Mouse (Mus musculus): ENCODE results near the gene Lrrfip1. TPM values are rescaled to one million over a fixed set of nuclear protein-coding genes. Genes with fewer than 3 reads are reported as not detected.

The Lrrfip1 gene
- polyA plus RNA-seq, 1 experiment from 2014 or later = 50.8 TPM

DNA sequence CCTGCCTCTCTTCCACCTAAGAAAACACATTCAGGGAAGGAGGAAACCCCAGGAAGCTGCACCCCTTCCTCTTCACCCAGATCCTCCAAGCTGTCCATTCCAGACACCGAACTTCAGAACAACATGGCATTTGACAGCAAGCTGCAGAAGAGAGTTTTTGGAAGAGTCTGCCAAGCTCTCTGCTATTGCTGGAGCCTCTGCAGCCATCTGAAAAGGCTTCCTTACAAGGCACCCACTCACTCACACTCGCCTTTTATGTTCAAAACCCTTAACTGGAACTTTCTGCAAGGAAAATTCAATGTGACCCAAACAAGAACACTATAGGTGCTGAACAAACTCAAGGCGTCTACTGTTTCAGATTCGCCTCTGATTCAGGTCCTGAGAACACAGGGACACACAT lies 29.9 kb upstream of the Lrrfip1 start:
- H3K4me1 ChIP-seq (ENCODE audit: insufficient read depth, low read length) = peaks cover 20% of the 10 kb centered on the region
- H3K4me2 ChIP-seq (replicated peaks; ENCODE audit: low read depth, low read length) = peak overlapping the region; percentile 45
- no peaks in the 10 kb centered on the region for H3K9me3 ChIP-seq (ENCODE audit: low read length)
- peaks cover 4% of the 10 kb centered on the region for H3K27me3 ChIP-seq (ENCODE audit: insufficient read depth, low read length)
- 79% methylated on average over 4 of the region's 4 CpGs for WGBS
- H3K27ac ChIP-seq (ENCODE audit: low read length) = peak overlapping the region; percentile 79; the same call in 1 of the 2 replicates
- H3K4me3 ChIP-seq (ENCODE audit: low read length) = peak overlapping the region; percentile 30; the same call in 1 of the 2 replicates
- ATAC-seq (ENCODE audit: low FRiP score, low TSS enrichment) = no peak
- H3K9ac ChIP-seq (replicated peaks; ENCODE audit: low read length) = peak overlapping the region; percentile 41
- no peaks in the 10 kb centered on the region for H3K36me3 ChIP-seq (ENCODE audit: insufficient read depth, low read length)

DNA sequence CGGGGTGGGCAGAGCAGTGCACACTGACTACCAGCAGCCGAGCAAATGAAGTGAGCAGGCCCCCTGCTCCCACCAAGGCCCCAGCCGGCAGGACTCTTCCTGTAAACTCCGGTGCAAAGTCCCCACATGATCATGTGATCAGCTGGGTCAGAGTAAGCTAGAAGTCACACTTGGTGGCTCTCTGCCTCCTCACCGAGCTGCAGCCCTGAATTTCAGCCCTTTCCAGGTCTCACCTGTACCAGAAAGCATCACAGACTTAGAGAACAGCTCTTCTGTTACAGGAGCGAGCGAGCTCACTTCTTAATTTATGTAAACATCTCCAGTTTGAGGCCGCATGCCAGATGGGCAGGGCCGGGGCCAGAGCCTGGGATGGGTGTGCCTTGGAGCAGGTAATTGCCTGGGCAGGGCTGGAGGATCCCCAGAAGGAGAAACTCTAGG lies 29.2 kb upstream of the Lrrfip1 start, which contains the start of gene Rab17:
Gene Rab17, minus strand, starts transcription at position 315 of the 438 bp plus-strand sequence.
- Histone ChIP-seq H3K4me3 (ENCODE audit: low read length) (peak within 1 kb of the TSS; percentile 30; the same call in 1 of the 2 replicates), H3K9ac (replicated peaks; ENCODE audit: low read length) (peak within 1 kb of the TSS; percentile 56), H3K9me3 (ENCODE audit: low read length) (no peaks in the 10 kb centered on the region), H3K4me1 (ENCODE audit: insufficient read depth, low read length) (peaks cover 25% of the 10 kb centered on the region), H3K4me2 (replicated peaks; ENCODE audit: low read depth, low read length) (peak within 1 kb of the TSS; percentile 45), H3K36me3 (ENCODE audit: insufficient read depth, low read length) (no peaks in the 10 kb centered on the region), H3K27ac (ENCODE audit: low read length) (peak within 1 kb of the TSS; percentile 79), H3K27me3 (ENCODE audit: insufficient read depth, low read length) (peaks cover 4% of the 10 kb centered on the region)
- WGBS = 15% methylated on average over 9 of the region's 9 CpGs
- ATAC-seq (ENCODE audit: low FRiP score, low TSS enrichment) = peak; percentile 81

DNA sequence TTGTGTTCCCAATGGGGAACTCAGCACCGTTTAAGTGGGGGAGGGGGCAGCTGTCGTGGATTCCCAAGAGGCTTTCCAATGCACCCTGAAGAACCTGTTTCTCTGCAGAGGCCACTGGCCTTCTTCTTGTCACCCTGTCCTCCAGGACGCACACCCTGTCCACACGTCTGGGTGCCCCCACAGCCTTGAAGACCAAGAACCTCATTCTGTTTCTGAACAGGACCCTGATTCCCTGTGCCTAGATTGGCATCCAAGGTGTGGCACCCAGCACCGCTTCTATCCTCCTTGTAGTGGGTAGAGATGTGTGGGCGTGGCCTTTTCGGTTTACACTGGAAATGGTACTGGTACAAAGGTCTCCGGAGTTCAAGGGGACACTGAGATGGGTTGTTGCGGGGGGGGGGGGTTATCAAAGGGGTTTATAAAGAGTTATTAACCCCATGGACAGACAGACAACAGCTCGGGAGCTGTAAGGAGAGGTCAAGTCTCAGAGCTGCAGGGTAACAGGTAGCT lies 28.6 kb upstream of the Lrrfip1 start:
- Histone ChIP-seq H3K27ac (ENCODE audit: low read length) (peak overlapping the region; percentile 79; the same call in 1 of the 2 replicates), H3K4me1 (ENCODE audit: insufficient read depth, low read length) (peaks cover 29% of the 10 kb centered on the region), H3K9me3 (ENCODE audit: low read length) (no peaks in the 10 kb centered on the region), H3K4me2 (replicated peaks; ENCODE audit: low read depth, low read length) (no peak overlapping the region), H3K4me3 (ENCODE audit: low read length) (no peak overlapping the region), H3K27me3 (ENCODE audit: insufficient read depth, low read length) (peaks cover 4% of the 10 kb centered on the region), H3K9ac (replicated peaks; ENCODE audit: low read length) (0 out of 2 replicates have a peak overlapping the region, but pooled peaks have one; percentile 56), H3K36me3 (ENCODE audit: insufficient read depth, low read length) (no peaks in the 10 kb centered on the region)
- no peak for ATAC-seq (ENCODE audit: low FRiP score, low TSS enrichment)
- WGBS = 70% methylated on average over 10 of the region's 10 CpGs

- Histone ChIP-seq H3K4me2 (replicated peaks; ENCODE audit: low read depth, low read length) (no peak overlapping the region), H3K27me3 (ENCODE audit: insufficient read depth, low read length) (peaks cover 4% of the 10 kb centered on the region), H3K9ac (replicated peaks; ENCODE audit: low read length) (peak overlapping the region; percentile 22; the same call in 1 of the 2 replicates), H3K9me3 (ENCODE audit: low read length) (no peaks in the 10 kb centered on the region), H3K4me3 (ENCODE audit: low read length) (no peak overlapping the region), H3K4me1 (ENCODE audit: insufficient read depth, low read length) (peaks cover 34% of the 10 kb centered on the region), H3K27ac (ENCODE audit: low read length) (no peak overlapping the region), H3K36me3 (ENCODE audit: insufficient read depth, low read length) (no peaks in the 10 kb centered on the region)
- WGBS = 25% methylated on average over 9 of the region's 9 CpGs
- ATAC-seq (ENCODE audit: low FRiP score, low TSS enrichment) = peak; percentile 64
Observed at GRCm38 (mm10) chr1:90972911-90973573, 25.5 kb upstream of the Lrrfip1 start.

DNA sequence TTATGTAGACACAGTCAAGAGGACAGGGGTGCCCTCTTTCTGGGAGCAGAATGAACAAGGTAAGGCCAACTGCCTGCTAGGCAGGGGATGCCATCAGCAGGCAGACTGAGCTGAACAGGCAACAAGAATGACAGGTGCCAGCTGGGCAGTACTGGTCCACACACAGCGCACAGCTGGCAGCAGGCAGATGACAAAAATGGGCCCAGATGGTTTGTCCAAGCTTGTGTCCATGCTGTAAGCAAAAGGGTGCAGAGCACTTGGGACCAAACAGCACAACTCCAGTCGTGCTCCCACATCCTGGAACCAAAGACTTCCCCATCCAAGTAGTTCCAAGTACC lies 25.0 kb upstream of the Lrrfip1 start:
- WGBS = 90% methylated on average over 2 of the region's 2 CpGs
- peaks cover 31% of the 10 kb centered on the region for H3K4me1 ChIP-seq (ENCODE audit: insufficient read depth, low read length)
- no peak overlapping the region for H3K4me3 ChIP-seq (ENCODE audit: low read length)
- no peak overlapping the region for H3K4me2 ChIP-seq (replicated peaks; ENCODE audit: low read depth, low read length)
- H3K9me3 ChIP-seq (ENCODE audit: low read length) = no peaks in the 10 kb centered on the region
- peak; percentile 61 for ATAC-seq (ENCODE audit: low FRiP score, low TSS enrichment)
- no peak overlapping the region for H3K27ac ChIP-seq (ENCODE audit: low read length)
- H3K27me3 ChIP-seq (ENCODE audit: insufficient read depth, low read length) = peaks cover 4% of the 10 kb centered on the region
- H3K36me3 ChIP-seq (ENCODE audit: insufficient read depth, low read length) = no peaks in the 10 kb centered on the region
- H3K9ac ChIP-seq (replicated peaks; ENCODE audit: low read length) = peak overlapping the region; percentile 22; the same call in 1 of the 2 replicates

DNA sequence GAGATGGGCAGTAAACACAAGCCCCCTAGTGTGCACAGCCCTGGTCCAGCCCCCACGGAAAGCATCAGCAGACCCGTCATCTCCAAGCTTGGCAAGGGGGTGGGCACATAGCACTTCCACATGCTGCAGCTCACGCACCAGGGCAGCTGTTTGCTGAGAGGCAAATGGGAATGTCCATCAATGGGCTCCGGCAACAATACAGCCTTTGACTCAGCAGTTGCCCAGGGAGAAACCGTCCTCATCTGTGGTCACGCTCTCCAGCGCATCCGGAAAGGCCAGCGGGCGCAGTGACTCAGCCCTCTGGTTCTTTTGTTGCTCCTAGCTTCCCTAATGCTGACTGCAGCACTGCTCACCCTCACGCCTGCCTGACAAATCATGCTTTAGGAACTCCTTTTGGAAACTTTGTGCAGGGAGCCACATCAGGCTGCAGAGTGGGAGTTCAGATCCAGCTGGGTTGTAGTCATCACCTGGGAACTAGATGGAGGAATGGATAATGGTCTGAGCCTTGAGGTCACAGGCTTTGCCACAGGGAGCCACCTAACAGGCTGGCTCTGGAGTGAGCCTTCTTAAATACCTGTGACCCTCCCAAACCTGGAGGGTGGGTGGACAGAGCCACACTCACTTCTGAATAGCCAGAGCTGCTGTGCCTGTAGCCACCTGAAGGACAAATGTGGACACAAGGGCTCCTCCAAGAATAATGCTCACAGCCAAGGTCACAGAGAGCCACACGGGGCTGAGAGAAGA lies 23.5 kb upstream of the Lrrfip1 start:
- 30% methylated on average over 12 of the region's 12 CpGs for WGBS
- H3K4me3 ChIP-seq (ENCODE audit: low read length) = no peak overlapping the region
- peaks cover 4% of the 10 kb centered on the region for H3K27me3 ChIP-seq (ENCODE audit: insufficient read depth, low read length)
- H3K9ac ChIP-seq (replicated peaks; ENCODE audit: low read length) = no peak overlapping the region
- no peak for ATAC-seq (ENCODE audit: low FRiP score, low TSS enrichment)
- H3K4me1 ChIP-seq (ENCODE audit: insufficient read depth, low read length) = peaks cover 24% of the 10 kb centered on the region
- H3K9me3 ChIP-seq (ENCODE audit: low read length) = no peaks in the 10 kb centered on the region
- H3K27ac ChIP-seq (ENCODE audit: low read length) = no peak overlapping the region
- H3K4me2 ChIP-seq (replicated peaks; ENCODE audit: low read depth, low read length) = no peak overlapping the region
- H3K36me3 ChIP-seq (ENCODE audit: insufficient read depth, low read length) = no peaks in the 10 kb centered on the region

GRCm38 (mm10) chr1:90975960-90976359 lies 22.6 kb upstream of the Lrrfip1 start:
- H3K4me3 ChIP-seq (ENCODE audit: low read length) = no peak overlapping the region
- 90% methylated on average over 4 of the region's 4 CpGs for WGBS
- peaks cover 24% of the 10 kb centered on the region for H3K4me1 ChIP-seq (ENCODE audit: insufficient read depth, low read length)
- H3K4me2 ChIP-seq (replicated peaks; ENCODE audit: low read depth, low read length) = no peak overlapping the region
- H3K9me3 ChIP-seq (ENCODE audit: low read length) = no peaks in the 10 kb centered on the region
- H3K9ac ChIP-seq (replicated peaks; ENCODE audit: low read length) = no peak overlapping the region
- no peaks in the 10 kb centered on the region for H3K36me3 ChIP-seq (ENCODE audit: insufficient read depth, low read length)
- no peak overlapping the region for H3K27ac ChIP-seq (ENCODE audit: low read length)
- peaks cover 4% of the 10 kb centered on the region for H3K27me3 ChIP-seq (ENCODE audit: insufficient read depth, low read length)
- ATAC-seq (ENCODE audit: low FRiP score, low TSS enrichment) = no peak

- Histone ChIP-seq H3K4me2 (replicated peaks; ENCODE audit: low read depth, low read length) (no peak overlapping the region), H3K4me1 (ENCODE audit: insufficient read depth, low read length) (no peaks in the 10 kb centered on the region), H3K9me3 (ENCODE audit: low read length) (no peaks in the 10 kb centered on the region), H3K27me3 (ENCODE audit: insufficient read depth, low read length) (no peaks in the 10 kb centered on the region), H3K27ac (ENCODE audit: low read length) (no peak overlapping the region), H3K4me3 (ENCODE audit: low read length) (no peak overlapping the region), H3K36me3 (ENCODE audit: insufficient read depth, low read length) (no peaks in the 10 kb centered on the region), H3K9ac (replicated peaks; ENCODE audit: low read length) (no peak overlapping the region)
- no peak for ATAC-seq (ENCODE audit: low FRiP score, low TSS enrichment)
- WGBS = 69% methylated on average over 10 of the region's 10 CpGs
Observed at GRCm38 (mm10) chr1:90980638-90981330, 17.8 kb upstream of the Lrrfip1 start.

DNA sequence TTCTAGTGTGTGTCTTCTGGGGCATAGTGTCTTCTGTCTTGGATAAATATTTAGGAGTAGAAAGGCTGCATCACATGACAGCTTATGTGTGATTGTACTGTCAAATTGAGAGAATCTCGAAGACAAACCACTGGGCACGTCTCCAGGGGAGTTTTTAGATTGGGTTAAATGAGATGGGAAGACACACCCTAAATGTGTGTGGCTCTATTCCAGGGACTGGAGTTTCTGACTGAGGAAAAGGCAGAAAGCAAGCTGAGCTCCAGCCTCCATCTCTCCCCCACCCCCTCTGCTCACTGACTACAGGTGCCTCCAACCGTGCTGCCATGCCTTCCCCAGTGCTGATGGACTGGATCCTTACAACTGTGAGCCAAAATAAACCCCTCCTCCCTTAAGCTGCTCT lies 17.2 kb upstream of the Lrrfip1 start:
- no peak overlapping the region for H3K4me2 ChIP-seq (replicated peaks; ENCODE audit: low read depth, low read length)
- no peak overlapping the region for H3K4me3 ChIP-seq (ENCODE audit: low read length)
- no peak for ATAC-seq (ENCODE audit: low FRiP score, low TSS enrichment)
- 69% methylated on average over 3 of the region's 3 CpGs for WGBS
- no peaks in the 10 kb centered on the region for H3K27me3 ChIP-seq (ENCODE audit: insufficient read depth, low read length)
- H3K27ac ChIP-seq (ENCODE audit: low read length) = no peak overlapping the region
- H3K9me3 ChIP-seq (ENCODE audit: low read length) = no peaks in the 10 kb centered on the region
- no peaks in the 10 kb centered on the region for H3K36me3 ChIP-seq (ENCODE audit: insufficient read depth, low read length)
- no peaks in the 10 kb centered on the region for H3K4me1 ChIP-seq (ENCODE audit: insufficient read depth, low read length)
- no peak overlapping the region for H3K9ac ChIP-seq (replicated peaks; ENCODE audit: low read length)

Measured in kidney, embryonic 16.5 days (tissue).